Mouse (Mus musculus): ENCODE data around the gene Arid1a. TPM values are rescaled to one million over a fixed set of nuclear protein-coding genes. Genes with fewer than 3 reads are reported as not detected.

Arid1a gene
- total and polyA plus RNA-seq, 2 experiments, result 5.9 to 21.9 TPM

GRCm38 (mm10) chr4:133666199-133666598 lies 90.4 kb downstream of the Arid1a start:
- Histone ChIP-seq H3K27ac (replicated peaks; ENCODE audit: insufficient read depth, low read depth, low read length) (no peak overlapping the region), H3K27me3 (ENCODE audit: control insufficient read depth, insufficient read depth, low read length) (no peaks in the 10 kb centered on the region), H3K4me3 (ENCODE audit: insufficient read depth, low read depth, low read length) (no peak overlapping the region), H3K79me2 (ENCODE audit: control insufficient read depth, insufficient read depth, low read length) (no peaks in the 10 kb centered on the region), H3K36me3 (ENCODE audit: control insufficient read depth, insufficient read depth, low read length) (no peaks in the 10 kb centered on the region; the same call in 1 of the 2 replicates), H3K9ac (ENCODE audit: low read depth, low read length) (no peak overlapping the region), H3K4me1 (ENCODE audit: control insufficient read depth, insufficient read depth, low read length) (no peaks in the 10 kb centered on the region; the same call in 1 of the 2 replicates)
- WGBS, result 74% methylated on average over 6 of the region's 6 CpGs
- TF ChIP-seq POLR2A (IDR thresholded peaks at IDR 0.05; ENCODE audit: extremely low read depth, insufficient read depth, low read length) (no peak), CTCF (IDR thresholded peaks at IDR 0.05; ENCODE audit: low read depth, low read length) (no peak)
- DNase-seq (ENCODE audit: extremely low read depth, low read depth, low spot score), result no peak

GRCm38 (mm10) chr4:133665118-133665517 lies 91.5 kb downstream of the Arid1a start:
- Histone ChIP-seq H3K79me2 (ENCODE audit: control insufficient read depth, insufficient read depth, low read length) (no peaks in the 10 kb centered on the region), H3K27me3 (ENCODE audit: control insufficient read depth, insufficient read depth, low read length) (no peaks in the 10 kb centered on the region), H3K4me1 (ENCODE audit: control insufficient read depth, insufficient read depth, low read length) (peaks cover 6% of the 10 kb centered on the region), H3K4me3 (ENCODE audit: insufficient read depth, low read depth, low read length) (no peak overlapping the region), H3K9ac (ENCODE audit: low read depth, low read length) (no peak overlapping the region), H3K27ac (replicated peaks; ENCODE audit: insufficient read depth, low read depth, low read length) (no peak overlapping the region), H3K36me3 (ENCODE audit: control insufficient read depth, insufficient read depth, low read length) (no peaks in the 10 kb centered on the region; the same call in 1 of the 2 replicates)
- no peak for TF ChIP-seq POLR2A (IDR thresholded peaks at IDR 0.05; ENCODE audit: extremely low read depth, insufficient read depth, low read length)
- TF ChIP-seq CTCF (IDR thresholded peaks at IDR 0.05; ENCODE audit: low read depth, low read length), result no peak
- no peak for DNase-seq (ENCODE audit: extremely low read depth, low read depth, low spot score)
- WGBS, result 59% methylated on average over 11 of the region's 11 CpGs

- no peak for DNase-seq (ENCODE audit: extremely low read depth, low read depth, low spot score)
- peaks cover 6% of the 10 kb centered on the region for H3K4me1 ChIP-seq (ENCODE audit: control insufficient read depth, insufficient read depth, low read length)
- H3K4me3 ChIP-seq (ENCODE audit: insufficient read depth, low read depth, low read length), result no peak overlapping the region
- WGBS, result 83% methylated on average over 8 of the region's 8 CpGs
- TF ChIP-seq CTCF (IDR thresholded peaks at IDR 0.05; ENCODE audit: low read depth, low read length), result no peak
- no peak for TF ChIP-seq POLR2A (IDR thresholded peaks at IDR 0.05; ENCODE audit: extremely low read depth, insufficient read depth, low read length)
- H3K36me3 ChIP-seq (ENCODE audit: control insufficient read depth, insufficient read depth, low read length), result no peaks in the 10 kb centered on the region
- H3K79me2 ChIP-seq (ENCODE audit: control insufficient read depth, insufficient read depth, low read length), result no peaks in the 10 kb centered on the region
- no peak overlapping the region for H3K9ac ChIP-seq (ENCODE audit: low read depth, low read length)
- no peak overlapping the region for H3K27ac ChIP-seq (replicated peaks; ENCODE audit: insufficient read depth, low read depth, low read length)
- H3K27me3 ChIP-seq (ENCODE audit: control insufficient read depth, insufficient read depth, low read length), result no peaks in the 10 kb centered on the region
Observed at GRCm38 (mm10) chr4:133662945-133663344, 93.6 kb downstream of the Arid1a start.

- H3K36me3 ChIP-seq (ENCODE audit: control insufficient read depth, insufficient read depth, low read length), result no peaks in the 10 kb centered on the region
- no peaks in the 10 kb centered on the region for H3K79me2 ChIP-seq (ENCODE audit: control insufficient read depth, insufficient read depth, low read length)
- no peak overlapping the region for H3K27ac ChIP-seq (replicated peaks; ENCODE audit: insufficient read depth, low read depth, low read length)
- no peak for DNase-seq (ENCODE audit: extremely low read depth, low read depth, low spot score)
- 91% methylated on average over 8 of the region's 8 CpGs for WGBS
- H3K9ac ChIP-seq (ENCODE audit: low read depth, low read length), result no peak overlapping the region
- no peaks in the 10 kb centered on the region for H3K27me3 ChIP-seq (ENCODE audit: control insufficient read depth, insufficient read depth, low read length)
- no peak overlapping the region for H3K4me3 ChIP-seq (ENCODE audit: insufficient read depth, low read depth, low read length)
- peaks cover 6% of the 10 kb centered on the region for H3K4me1 ChIP-seq (ENCODE audit: control insufficient read depth, insufficient read depth, low read length)
- TF ChIP-seq POLR2A (IDR thresholded peaks at IDR 0.05; ENCODE audit: extremely low read depth, insufficient read depth, low read length), result no peak
- no peak for TF ChIP-seq CTCF (IDR thresholded peaks at IDR 0.05; ENCODE audit: low read depth, low read length)
Observed at GRCm38 (mm10) chr4:133662421-133662820, 94.1 kb downstream of the Arid1a start.

DNA sequence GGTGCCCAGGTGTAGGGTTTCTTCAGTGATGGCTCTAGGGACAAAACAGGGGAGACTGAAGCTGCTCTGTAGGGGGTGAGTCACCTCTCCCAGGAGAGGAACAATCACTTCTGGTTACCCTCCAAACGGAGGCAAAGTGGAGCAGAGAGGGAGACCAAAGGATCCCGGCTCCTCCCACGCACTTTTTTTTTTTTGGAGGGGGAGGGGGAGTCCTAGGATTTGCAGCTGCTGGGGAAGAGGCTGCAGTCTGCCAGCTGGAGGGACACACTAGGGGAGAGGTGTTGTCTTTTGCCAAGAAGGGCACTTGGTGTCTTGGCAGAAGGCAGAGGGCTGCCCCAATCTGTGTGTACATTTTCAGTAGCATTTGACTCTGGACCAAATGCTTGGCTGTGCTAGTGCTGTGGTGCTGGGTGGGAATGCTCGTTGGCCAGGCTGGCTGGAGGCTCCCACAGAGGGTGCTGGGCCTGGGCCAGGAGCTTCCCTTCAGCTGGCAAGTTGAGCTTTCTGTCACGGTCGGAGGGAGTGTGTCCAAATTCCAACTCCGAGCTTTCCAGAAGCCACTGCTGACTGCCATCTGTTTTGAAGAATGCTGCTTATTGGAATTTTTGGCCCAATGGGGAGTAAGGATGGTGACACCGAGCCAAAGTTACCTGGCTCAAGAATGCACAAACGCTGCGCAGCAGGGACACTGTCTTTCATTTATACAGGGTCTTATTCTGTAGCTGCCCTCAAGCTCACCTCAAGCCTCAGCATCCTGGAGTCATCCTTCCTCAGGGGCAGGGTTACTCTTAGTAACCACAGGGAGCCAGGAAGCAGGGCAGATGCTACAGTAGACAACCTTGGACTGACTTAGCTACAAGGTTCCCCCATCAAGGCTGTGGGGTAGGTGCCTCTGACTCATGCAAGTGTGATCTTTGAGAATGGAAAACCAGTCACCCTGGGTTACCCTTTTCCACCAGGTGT lies 96.1 kb downstream of the Arid1a start:
- Histone ChIP-seq H3K79me2 (ENCODE audit: control insufficient read depth, insufficient read depth, low read length) (no peaks in the 10 kb centered on the region), H3K4me1 (ENCODE audit: control insufficient read depth, insufficient read depth, low read length) (peaks cover 6% of the 10 kb centered on the region), H3K36me3 (ENCODE audit: control insufficient read depth, insufficient read depth, low read length) (no peaks in the 10 kb centered on the region), H3K27ac (replicated peaks; ENCODE audit: insufficient read depth, low read depth, low read length) (peak overlapping the region; percentile 75), H3K4me3 (ENCODE audit: insufficient read depth, low read depth, low read length) (peak overlapping the region; percentile 52), H3K9ac (ENCODE audit: low read depth, low read length) (peak overlapping the region; percentile 52; the same call in 1 of the 2 replicates), H3K27me3 (ENCODE audit: control insufficient read depth, insufficient read depth, low read length) (no peaks in the 10 kb centered on the region)
- TF ChIP-seq CTCF (IDR thresholded peaks at IDR 0.05; ENCODE audit: low read depth, low read length) (no peak), POLR2A (IDR thresholded peaks at IDR 0.05; ENCODE audit: extremely low read depth, insufficient read depth, low read length) (no peak)
- 4% methylated on average over 10 of the region's 10 CpGs for WGBS
- DNase-seq (ENCODE audit: extremely low read depth, low read depth, low spot score), result peak; percentile 85
